Mouse (Mus musculus) neural tube, embryonic 12.5 days (tissue): Measurements from ENCODE around the gene Hpca. TPM values are rescaled to one million over a fixed set of nuclear protein-coding genes. Genes with fewer than 3 reads are reported as not detected.

Source experiments
- ATAC-seq: fragments of 200-750 bp; cut with Nextera tagmentation; 2 replicates; pipeline ENCODE4 v1.8.0; 2017; ENCODE audit warnings: low read depth, mild to moderate bottlenecking, moderate TSS enrichment, moderate library complexity; ENCODE audit not compliant: low FRiP score
- H3K27ac ChIP-seq: fragments of 300-500 bp; sonication (generic); 2 replicates; pipeline ENCODE4 v1.5.1; 2016
- H3K27me3 ChIP-seq: fragments of 300-500 bp; sonication (generic); replicated peaks from 2 replicates; pipeline ENCODE4 v1.6.1; 2016; ENCODE audit warnings: mild to moderate bottlenecking
- H3K36me3 ChIP-seq: fragments of 300-500 bp; sonication (generic); 2 replicates; pipeline ENCODE4 v1.6.1; 2016; ENCODE audit warnings: mild to moderate bottlenecking
- H3K4me1 ChIP-seq: fragments of 300-500 bp; sonication (generic); 2 replicates; pipeline ENCODE4 v1.6.1; 2016
- H3K4me2 ChIP-seq: fragments of 300-500 bp; sonication (generic); replicated peaks from 2 replicates; pipeline ENCODE4 v1.6.1; 2016; ENCODE audit warnings: mild to moderate bottlenecking
- H3K4me3 ChIP-seq: fragments of 300-500 bp; sonication (generic); 2 replicates; pipeline ENCODE4 v1.5.1; 2016
- H3K9ac ChIP-seq: fragments of 300-500 bp; sonication (generic); 2 replicates; pipeline ENCODE4 v1.6.1; 2016; ENCODE audit warnings: mild to moderate bottlenecking
- H3K9me3 ChIP-seq: fragments of 300-500 bp; sonication (generic); 2 replicates; pipeline ENCODE4 v1.6.1; 2016; ENCODE audit warnings: mild to moderate bottlenecking
- WGBS: fragments of 180-500 bp; shearing (Covaris S2); methylation state at CpG from one replicate; pipeline ENCODE4 v1.1.7; 2016; 5-methylcytosine and 5-hydroxymethylcytosine counted together
- polyA plus RNA-seq: library from polyadenylated mRNA; unstranded; fragments of >200 nt; fragmentation: Nextera tagmentation; extraction: Ambion mirVana; gene quantifications from 2 replicates; pipeline ENCODE4 v1.2.1, GENCODE M21; 2016

Hpca gene
- 19.8 and 21.3 TPM in 2 replicates for polyA plus RNA-seq

- H3K27me3 ChIP-seq, result peaks cover 51% of the 10 kb centered on the region
- no peaks in the 10 kb centered on the region for H3K36me3 ChIP-seq
- no peak within 1 kb of the TSS for H3K27ac ChIP-seq
- H3K4me3 ChIP-seq, result peak within 1 kb of the TSS; percentile 48
- ATAC-seq, result 0 out of 2 replicates have a peak, but pooled peaks have one; percentile 1
- no peaks in the 10 kb centered on the region for H3K9me3 ChIP-seq
- peaks cover 35% of the 10 kb centered on the region for H3K4me1 ChIP-seq
- peak within 1 kb of the TSS; percentile 95 for H3K4me2 ChIP-seq
- WGBS, result 4% methylated on average over 17 of the region's 17 CpGs
- peak within 1 kb of the TSS; percentile 65 for H3K9ac ChIP-seq
Observed at GRCm38 (mm10) chr4:129121569-129122086, at the start of gene Hpca. TSS of gene Hpca (minus strand) at chr4:129122036.

DNA sequence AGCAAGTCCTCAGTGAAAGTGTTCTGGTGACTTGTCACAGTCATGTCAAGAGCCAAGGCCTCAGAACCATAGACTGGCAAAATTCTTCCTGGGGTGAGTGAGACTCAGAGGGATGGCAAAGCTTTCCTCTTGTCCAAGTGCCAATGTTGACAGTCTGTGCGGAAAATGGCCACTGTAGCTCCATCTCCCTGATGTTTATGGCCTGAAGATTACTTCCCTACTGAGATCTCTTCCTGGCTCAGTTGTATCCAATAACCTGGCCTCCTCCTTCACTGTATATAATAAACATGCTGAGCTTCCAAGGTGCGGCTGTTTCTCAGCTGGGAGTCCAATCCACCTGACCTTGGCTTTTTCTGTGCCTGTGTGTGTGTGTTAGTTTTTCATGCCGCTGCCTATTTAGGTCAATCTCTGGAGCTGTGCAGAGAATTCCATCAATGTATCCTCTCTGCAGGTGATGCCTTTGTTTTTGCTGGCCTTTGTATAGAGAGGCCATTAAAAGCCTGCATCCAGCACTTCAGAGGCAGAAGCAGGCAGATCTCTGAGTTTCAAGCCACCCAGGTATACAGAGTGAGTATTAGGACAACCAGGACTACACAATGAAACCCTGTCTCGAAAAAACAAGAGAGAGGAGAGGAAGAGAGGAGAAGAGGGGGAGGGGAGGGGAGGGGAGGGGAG lies 39.9 kb upstream of the Hpca start:
- 81% methylated on average over 4 of the region's 4 CpGs for WGBS
- Histone ChIP-seq H3K36me3 (peaks cover 38% of the 10 kb centered on the region), H3K4me1 (no peaks in the 10 kb centered on the region), H3K27ac (no peak overlapping the region), H3K9me3 (no peaks in the 10 kb centered on the region), H3K4me3 (no peak overlapping the region), H3K9ac (no peak overlapping the region), H3K4me2 (no peak overlapping the region), H3K27me3 (no peaks in the 10 kb centered on the region)
- no peak for ATAC-seq

GRCm38 (mm10) chr4:129161076-129161475 lies 39.2 kb upstream of the Hpca start:
- Histone ChIP-seq H3K4me2 (no peak overlapping the region), H3K36me3 (peaks cover 38% of the 10 kb centered on the region), H3K27me3 (no peaks in the 10 kb centered on the region), H3K9me3 (no peaks in the 10 kb centered on the region), H3K27ac (no peak overlapping the region), H3K4me1 (no peaks in the 10 kb centered on the region), H3K4me3 (no peak overlapping the region), H3K9ac (no peak overlapping the region)
- ATAC-seq, result no peak
- WGBS, result 97% methylated on average over 1 of the region's 1 CpGs

DNA sequence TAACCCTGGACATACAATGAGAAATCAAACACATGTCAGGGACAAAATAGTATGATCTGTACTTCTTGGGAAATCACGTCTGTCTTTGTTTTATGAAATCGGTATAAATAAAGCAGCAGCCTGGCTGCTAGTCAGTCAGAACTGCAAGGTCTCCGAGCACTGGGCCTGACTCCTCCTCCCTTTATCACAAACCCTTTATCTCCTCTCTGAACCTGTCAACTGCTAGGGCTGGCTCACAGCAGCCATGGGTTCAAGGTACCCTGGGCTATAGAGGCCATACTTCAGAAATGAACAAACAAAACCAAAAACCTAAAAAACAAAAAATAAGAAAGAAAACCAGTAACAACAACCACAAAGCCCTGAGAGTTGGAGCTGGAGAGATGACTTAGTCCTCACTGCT lies 36.7 kb upstream of the Hpca start:
- H3K27me3 ChIP-seq, result no peaks in the 10 kb centered on the region
- H3K9me3 ChIP-seq, result no peaks in the 10 kb centered on the region
- no peak overlapping the region for H3K4me2 ChIP-seq
- H3K4me3 ChIP-seq, result no peak overlapping the region
- no peak for ATAC-seq
- H3K27ac ChIP-seq, result no peak overlapping the region
- no peaks in the 10 kb centered on the region for H3K4me1 ChIP-seq
- H3K9ac ChIP-seq, result no peak overlapping the region
- peaks cover 40% of the 10 kb centered on the region for H3K36me3 ChIP-seq
- WGBS, result 77% methylated on average over 3 of the region's 3 CpGs

DNA sequence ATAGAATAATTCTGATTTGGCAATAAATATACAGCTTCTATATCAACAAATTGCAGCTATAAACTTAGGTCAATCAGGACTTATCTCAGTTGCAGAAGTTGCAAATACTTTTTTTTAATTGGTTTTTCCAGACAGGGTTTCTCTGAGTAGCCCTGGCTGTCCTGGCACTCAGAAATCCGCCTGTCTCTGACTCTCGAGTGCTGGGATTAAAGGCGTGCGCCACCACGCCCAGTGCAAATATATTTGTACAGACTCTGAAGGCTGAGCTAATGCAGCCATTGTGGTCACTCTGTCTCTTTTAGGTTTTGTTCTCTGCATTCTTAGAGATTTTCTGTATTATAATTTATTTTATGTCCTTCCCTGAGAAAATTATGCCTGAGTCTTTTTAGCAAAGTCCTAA lies 35.7 kb upstream of the Hpca start:
- ATAC-seq, result no peak

DNA sequence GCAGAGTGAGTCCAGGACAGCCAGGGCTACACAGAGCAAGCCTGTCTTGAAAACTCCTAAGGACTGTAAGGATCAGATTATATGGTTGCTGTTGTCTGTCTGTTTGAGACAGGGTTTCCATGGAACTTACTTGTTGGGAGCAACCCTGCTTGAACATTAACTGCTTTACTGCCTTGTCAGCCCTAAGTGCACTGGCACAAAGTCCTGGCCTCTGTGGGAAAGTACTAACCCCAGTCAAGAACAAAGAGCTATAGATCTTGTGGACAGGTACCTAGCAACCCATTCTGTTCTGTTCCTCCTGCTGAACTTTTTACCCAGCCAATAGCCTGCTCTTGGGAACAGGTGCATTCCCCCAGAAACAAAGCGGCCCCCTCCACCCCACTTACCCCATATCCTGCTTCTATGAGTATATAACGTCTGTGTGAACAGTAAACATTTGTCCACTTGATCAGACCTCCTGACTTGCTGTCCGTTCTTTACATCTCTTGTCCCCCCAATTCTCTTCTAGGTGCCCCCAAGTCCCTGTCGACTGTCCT lies 29.5 kb upstream of the Hpca start:
- H3K36me3 ChIP-seq, result peaks cover 50% of the 10 kb centered on the region
- H3K9ac ChIP-seq, result no peak overlapping the region
- H3K4me1 ChIP-seq, result 0 out of 2 replicates have a peak, but pooled peaks cover 6% of the 10 kb centered on the region
- WGBS, result 36% methylated on average over 4 of the region's 4 CpGs
- no peak overlapping the region for H3K4me3 ChIP-seq
- ATAC-seq, result peak; percentile 66; the same call in 1 of the 2 replicates
- H3K4me2 ChIP-seq, result no peak overlapping the region
- no peaks in the 10 kb centered on the region for H3K27me3 ChIP-seq
- no peak overlapping the region for H3K27ac ChIP-seq
- no peaks in the 10 kb centered on the region for H3K9me3 ChIP-seq

More for the DNA sequence above, 35.7 kb upstream of the Hpca start:
- WGBS, result 91% methylated on average over 5 of the region's 5 CpGs
- H3K4me3 ChIP-seq, result no peak overlapping the region
- H3K4me1 ChIP-seq, result 0 out of 2 replicates have a peak, but pooled peaks cover 2% of the 10 kb centered on the region
- H3K27ac ChIP-seq, result no peak overlapping the region
- peaks cover 46% of the 10 kb centered on the region for H3K36me3 ChIP-seq
- no peaks in the 10 kb centered on the region for H3K9me3 ChIP-seq
- H3K4me2 ChIP-seq, result no peak overlapping the region
- no peak overlapping the region for H3K9ac ChIP-seq
- H3K27me3 ChIP-seq, result no peaks in the 10 kb centered on the region

- Histone ChIP-seq H3K4me2 (no peak overlapping the region), H3K4me1 (peaks cover 18% of the 10 kb centered on the region), H3K9ac (no peak overlapping the region), H3K27ac (no peak overlapping the region), H3K4me3 (no peak overlapping the region), H3K27me3 (no peaks in the 10 kb centered on the region), H3K9me3 (no peaks in the 10 kb centered on the region), H3K36me3 (peaks cover 40% of the 10 kb centered on the region)
- 39% methylated on average over 1 of the region's 1 CpGs for WGBS
- ATAC-seq, result no peak
Observed at GRCm38 (mm10) chr4:129149321-129149720, 27.5 kb upstream of the Hpca start.

GRCm38 (mm10) chr4:129147552-129148103 lies 25.8 kb upstream of the Hpca start:
- peaks cover 33% of the 10 kb centered on the region for H3K36me3 ChIP-seq
- H3K27ac ChIP-seq, result no peak overlapping the region
- H3K4me1 ChIP-seq, result peaks cover 20% of the 10 kb centered on the region
- no peak for ATAC-seq
- no peak overlapping the region for H3K9ac ChIP-seq
- H3K4me2 ChIP-seq, result no peak overlapping the region
- WGBS, result 84% methylated on average over 13 of the region's 13 CpGs
- H3K9me3 ChIP-seq, result no peaks in the 10 kb centered on the region
- H3K27me3 ChIP-seq, result no peaks in the 10 kb centered on the region
- H3K4me3 ChIP-seq, result no peak overlapping the region

GRCm38 (mm10) chr4:129146392-129146791 lies 24.6 kb upstream of the Hpca start:
- Histone ChIP-seq H3K27ac (no peak overlapping the region), H3K9ac (no peak overlapping the region), H3K4me3 (no peak overlapping the region), H3K4me1 (peaks cover 15% of the 10 kb centered on the region), H3K9me3 (no peaks in the 10 kb centered on the region), H3K36me3 (peaks cover 23% of the 10 kb centered on the region), H3K4me2 (no peak overlapping the region), H3K27me3 (no peaks in the 10 kb centered on the region)
- ATAC-seq, result no peak
- 75% methylated on average over 2 of the region's 2 CpGs for WGBS

DNA sequence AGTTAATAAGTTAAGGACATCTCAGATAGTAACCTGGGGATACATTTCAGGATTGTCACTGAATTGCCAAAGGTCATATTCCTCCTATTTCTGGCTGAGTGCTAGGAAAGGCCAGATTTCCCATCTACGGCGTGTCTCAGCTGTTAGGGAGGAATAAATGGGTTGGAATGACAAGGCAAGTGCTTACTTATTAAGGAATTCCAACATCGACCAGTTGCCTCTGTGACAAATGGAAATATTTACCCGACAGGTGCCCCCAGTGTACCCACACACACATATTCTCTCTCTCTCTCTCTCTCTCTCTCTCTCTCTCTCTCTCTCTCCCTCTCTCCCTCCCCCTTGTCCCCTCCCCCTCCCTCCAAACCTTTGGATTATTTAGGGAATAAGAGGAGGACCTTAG lies 24.1 kb upstream of the Hpca start:
- Histone ChIP-seq H3K4me2 (no peak overlapping the region), H3K4me3 (no peak overlapping the region), H3K27me3 (no peaks in the 10 kb centered on the region), H3K36me3 (peaks cover 19% of the 10 kb centered on the region), H3K9ac (no peak overlapping the region), H3K4me1 (peaks cover 15% of the 10 kb centered on the region), H3K9me3 (no peaks in the 10 kb centered on the region), H3K27ac (no peak overlapping the region)
- WGBS, result 78% methylated on average over 4 of the region's 4 CpGs
- no peak for ATAC-seq

GRCm38 (mm10) chr4:129145411-129145810 lies 23.6 kb upstream of the Hpca start:
- peaks cover 15% of the 10 kb centered on the region for H3K4me1 ChIP-seq
- no peaks in the 10 kb centered on the region for H3K9me3 ChIP-seq
- no peak overlapping the region for H3K9ac ChIP-seq
- H3K27ac ChIP-seq, result no peak overlapping the region
- no peaks in the 10 kb centered on the region for H3K27me3 ChIP-seq
- no peak overlapping the region for H3K4me2 ChIP-seq
- 72% methylated on average over 4 of the region's 4 CpGs for WGBS
- no peak for ATAC-seq
- no peak overlapping the region for H3K4me3 ChIP-seq
- peaks cover 15% of the 10 kb centered on the region; the same call in 1 of the 2 replicates for H3K36me3 ChIP-seq
